Mouse (Mus musculus) layer of hippocampus, adult 9-11 months (tissue): ENCODE results near the gene Gm1043.

Source experiments
- DNase-seq: peaks from one replicate; pipeline ENCODE4 v3.0.0; 2022

Gm1043 gene

GRCm38 (mm10) chr5:37085241-37085640, at the start of gene Gm1043:
TSS of gene Gm1043 (plus strand) at chr5:37085370.
- DNase-seq, result no peak

- DNase-seq, result no peak
Observed at GRCm38 (mm10) chr5:37035896-37036295, 49.3 kb upstream of the Gm1043 start.

- DNase-seq, result no peak
Observed at GRCm38 (mm10) chr5:37036884-37037283, 48.3 kb upstream of the Gm1043 start.

GRCm38 (mm10) chr5:37039908-37040307, 45.3 kb upstream of the Gm1043 start:
- no peak for DNase-seq

- no peak for DNase-seq
Observed at GRCm38 (mm10) chr5:37040711-37041110, 44.5 kb upstream of the Gm1043 start.

- no peak for DNase-seq
Observed at GRCm38 (mm10) chr5:37041651-37042050, 43.5 kb upstream of the Gm1043 start.

GRCm38 (mm10) chr5:37042934-37043333, 42.2 kb upstream of the Gm1043 start:
- peak; percentile 44 for DNase-seq

GRCm38 (mm10) chr5:37044793-37045192, 40.4 kb upstream of the Gm1043 start:
- DNase-seq, result no peak

- DNase-seq, result no peak
Observed at GRCm38 (mm10) chr5:37045582-37045981, 39.6 kb upstream of the Gm1043 start.

- peak; percentile 35 for DNase-seq
Observed at GRCm38 (mm10) chr5:37046791-37047190, 38.4 kb upstream of the Gm1043 start.

GRCm38 (mm10) chr5:37047206-37047915, 37.8 kb upstream of the Gm1043 start:
- no peak for DNase-seq

- DNase-seq, result no peak
Observed at GRCm38 (mm10) chr5:37047992-37048391, 37.2 kb upstream of the Gm1043 start.

- DNase-seq, result no peak
Observed at GRCm38 (mm10) chr5:37049111-37049510, 36.1 kb upstream of the Gm1043 start.

- no peak for DNase-seq
Observed at GRCm38 (mm10) chr5:37050521-37051373, 34.4 kb upstream of the Gm1043 start.

GRCm38 (mm10) chr5:37051374-37052100, 33.6 kb upstream of the Gm1043 start:
- no peak for DNase-seq

- DNase-seq, result peak; percentile 46
Observed at GRCm38 (mm10) chr5:37052846-37053245, 32.3 kb upstream of the Gm1043 start.

- no peak for DNase-seq
Observed at GRCm38 (mm10) chr5:37055789-37056188, 29.4 kb upstream of the Gm1043 start.

GRCm38 (mm10) chr5:37056471-37056870, 28.7 kb upstream of the Gm1043 start:
- DNase-seq, result no peak

GRCm38 (mm10) chr5:37061612-37062011, 23.6 kb upstream of the Gm1043 start:
- DNase-seq, result no peak

- peak; percentile 34 for DNase-seq
Observed at GRCm38 (mm10) chr5:37064454-37065449, 20.4 kb upstream of the Gm1043 start.

GRCm38 (mm10) chr5:37066703-37067568, 18.2 kb upstream of the Gm1043 start:
- no peak for DNase-seq
